Comparison of ENCODE assay signal across 14 mouse cellular contexts in the genomic region with DNA sequence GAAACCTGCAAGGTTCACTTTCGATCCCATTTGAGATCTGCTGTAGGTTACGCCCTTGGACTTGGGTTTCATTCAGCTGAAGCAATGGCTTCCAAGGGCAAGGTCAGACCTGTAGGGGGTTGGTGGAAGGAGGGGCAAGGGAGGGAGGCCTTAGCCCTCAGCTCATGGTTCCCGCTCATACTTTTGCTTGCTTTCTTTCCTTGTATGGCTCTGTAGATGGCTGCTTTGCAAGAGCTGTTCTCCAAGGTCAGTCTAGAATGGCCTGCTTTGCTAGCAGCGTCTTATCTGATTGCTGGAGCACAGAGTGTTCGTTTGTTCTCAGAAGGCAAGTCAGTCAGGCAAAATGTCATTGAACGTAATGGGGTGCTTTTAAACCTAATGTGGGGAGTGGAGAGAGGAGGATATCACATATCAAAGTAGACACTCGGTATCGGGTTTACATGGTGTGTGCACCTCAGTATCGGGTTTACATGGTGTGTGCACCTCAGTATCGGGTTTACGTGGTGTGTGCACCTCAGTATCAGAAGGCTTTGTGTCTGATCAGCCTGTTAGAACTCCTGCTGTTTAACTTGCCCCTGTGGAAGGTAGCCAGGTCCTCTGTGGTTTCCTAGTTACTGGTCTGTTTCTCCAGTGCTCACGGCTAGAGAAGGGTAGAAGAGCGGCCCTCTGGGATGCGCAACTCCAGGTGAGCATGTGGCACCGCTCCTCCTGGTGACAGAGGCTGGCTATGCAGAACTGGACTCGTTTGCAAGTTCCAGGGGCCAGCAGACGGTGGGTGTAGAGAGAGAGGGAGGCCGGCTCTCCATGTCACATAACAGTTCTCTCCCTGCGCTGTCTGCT. TPM values are rescaled to one million over a fixed set of nuclear protein-coding genes. Genes with fewer than 3 reads are reported as not detected.
DNase-seq lines count a peak whose midpoint lies in the region; ATAC-seq and TF ChIP-seq lines count a peak whose summit lies in the region.
"Had no signal": no experiment of that assay in that cellular context is flagged by ENCODE, and none has a peak within 500 bp of the region (broad histone marks: within the 10 kb centered on the region; RNA-seq: fewer than 3 reads in every experiment).

No protein-coding gene starts in this region.

- 0 out of 2 replicates have a peak, but pooled peaks have one; percentile 7 for ATAC-seq in heart, embryonic 12.5 days (ENCODE audit: insufficient number of reproducible peaks, low FRiP score)
- peak; percentile 67 for ATAC-seq in kidney, postnatal 0 days (replicated peaks; ENCODE audit: low FRiP score, low read depth)
- ATAC-seq in forebrain, embryonic 15.5 days (replicated peaks): no peak
- ATAC-seq: forebrain, embryonic 14.5 days had no signal

- no peaks in the 10 kb centered on the region for H3K27me3 ChIP-seq in heart, embryonic 12.5 days (replicated peaks)
- H3K27me3 ChIP-seq in kidney, postnatal 0 days (ENCODE audit: insufficient read depth, low read length): no peaks in the 10 kb centered on the region
- H3K27me3 ChIP-seq in forebrain, embryonic 15.5 days: no peaks in the 10 kb centered on the region
- H3K27me3 ChIP-seq: liver, embryonic 13.5 days had no signal

- 61% methylated on average over 19 of the region's 19 CpGs for WGBS in heart, embryonic 12.5 days
- 39% methylated on average over 19 of the region's 19 CpGs for WGBS in kidney, postnatal 0 days
- WGBS in forebrain, embryonic 15.5 days: 84% methylated on average over 19 of the region's 19 CpGs

- no peak for TF ChIP-seq CTCF in kidney, postnatal 0 days (IDR thresholded peaks at IDR 0.05; ENCODE audit: low read depth)

- H3K36me3 ChIP-seq in ES-E14 (ENCODE audit: control insufficient read depth, insufficient read depth, low read length, poor library complexity, severe bottlenecking): peaks cover 7% of the 10 kb centered on the region; the same call in 1 of the 2 replicates
- H3K36me3 ChIP-seq in heart, embryonic 12.5 days: peaks cover 20% of the 10 kb centered on the region; the same call in 1 of the 2 replicates
- 0 out of 2 replicates have a peak, but pooled peaks cover 2% of the 10 kb centered on the region for H3K36me3 ChIP-seq in kidney, postnatal 0 days (ENCODE audit: insufficient read depth, low read length)
- H3K36me3 ChIP-seq in forebrain, embryonic 15.5 days: no peaks in the 10 kb centered on the region
- H3K36me3 ChIP-seq: liver, embryonic 13.5 days had no signal

- intact Hi-C loops in heart, postnatal 36 days (cut with DNase I): loop anchor here (2.0 kb wide), 1 partner anchor 36 kb away; the partner anchor contains the start of gene Nt5dc3

- H3K4me2 ChIP-seq in heart, embryonic 12.5 days: no peak overlapping the region
- H3K4me2 ChIP-seq in kidney, postnatal 0 days (ENCODE audit: low read length): no peak overlapping the region
- H3K4me2 ChIP-seq in forebrain, embryonic 15.5 days (replicated peaks): no peak overlapping the region
- H3K4me2 ChIP-seq: liver, embryonic 13.5 days had no signal

- H3K27ac ChIP-seq in ES-E14 (ENCODE audit: insufficient read depth, low read depth, low read length, poor library complexity, severe bottlenecking): no peak overlapping the region
- H3K27ac ChIP-seq in heart, embryonic 12.5 days (ENCODE audit: poor library complexity, severe bottlenecking): peak overlapping the region; percentile 76
- peak overlapping the region; percentile 63; the same call in 1 of the 2 replicates for H3K27ac ChIP-seq in kidney, postnatal 0 days
- no peak overlapping the region for H3K27ac ChIP-seq in forebrain, embryonic 15.5 days (replicated peaks)
- H3K27ac ChIP-seq: liver, embryonic 13.5 days had no signal

- DNase-seq in heart, adult 11 months: peak; percentile 90
- no peak for DNase-seq in heart, postnatal 36 days
- no peak for DNase-seq in ES-E14 (ENCODE audit: low read depth, low spot score)
- peak; percentile 40 for DNase-seq in kidney, postnatal 0 days (ENCODE audit: low spot score)
- DNase-seq in right cerebral cortex, adult 18-20 months: no peak
- DNase-seq in right cerebral cortex, adult 2 months (ENCODE audit: low spot score in 2 of 2): no peak
- DNase-seq: cerebellum, adult 9-10 months; liver, embryonic 13.5 days; retina, postnatal 1 day had no signal

- peak overlapping the region; percentile 7 to 25; a peak in 2 of 4 replicates for H3K4me3 ChIP-seq in ES-E14 (ENCODE audit: insufficient read depth in 1 of 2, low read depth in 1 of 2, low read length in 2 of 2, poor library complexity in 1 of 2, severe bottlenecking in 1 of 2)
- no peak overlapping the region for H3K4me3 ChIP-seq in heart, embryonic 12.5 days
- H3K4me3 ChIP-seq in kidney, postnatal 0 days (replicated peaks; ENCODE audit: low read depth, low read length): no peak overlapping the region
- no peak overlapping the region for H3K4me3 ChIP-seq in forebrain, embryonic 15.5 days
- H3K4me3 ChIP-seq: liver, embryonic 13.5 days had no signal

- H3K9me3 ChIP-seq in ES-E14 (ENCODE audit: control insufficient read depth, insufficient read depth, low read depth, low read length): no peaks in the 10 kb centered on the region
- H3K9me3 ChIP-seq in heart, embryonic 12.5 days (replicated peaks): no peaks in the 10 kb centered on the region
- H3K9me3 ChIP-seq in kidney, postnatal 0 days (replicated peaks; ENCODE audit: low read length): no peaks in the 10 kb centered on the region
- H3K9me3 ChIP-seq in forebrain, embryonic 15.5 days: no peaks in the 10 kb centered on the region
- H3K9me3 ChIP-seq: liver, embryonic 13.5 days had no signal

- no peak overlapping the region for H3K9ac ChIP-seq in ES-E14 (ENCODE audit: insufficient read depth, low read depth, low read length, poor library complexity, severe bottlenecking)
- H3K9ac ChIP-seq in heart, embryonic 12.5 days: no peak overlapping the region
- H3K9ac ChIP-seq in kidney, postnatal 0 days (ENCODE audit: low read depth, low read length): no peak overlapping the region
- no peak overlapping the region for H3K9ac ChIP-seq in forebrain, embryonic 15.5 days (replicated peaks)
- H3K9ac ChIP-seq: liver, embryonic 13.5 days had no signal

- in situ Hi-C loops in ES-E14 (cut with MboI; ENCODE audit: low sequenced_read_pairs in 2 of 2, unreplicated experiment in 2 of 2): no loop called here

- H3K4me1 ChIP-seq in ES-E14 (ENCODE audit: control insufficient read depth in 2 of 2, insufficient read depth in 2 of 2, low read length in 2 of 2, poor library complexity in 1 of 2): peaks cover 2 to 16% of the 10 kb centered on the region in 2 experiments; a peak in 2 of 4 replicates
- peaks cover 40% of the 10 kb centered on the region for H3K4me1 ChIP-seq in heart, embryonic 12.5 days (replicated peaks)
- 0 out of 2 replicates have a peak, but pooled peaks cover 6% of the 10 kb centered on the region for H3K4me1 ChIP-seq in kidney, postnatal 0 days (replicated peaks; ENCODE audit: insufficient read depth, low read length)
- peaks cover 4% of the 10 kb centered on the region for H3K4me1 ChIP-seq in forebrain, embryonic 15.5 days

TF ChIP-seq in ES-E14, 5 proteins besides CTCF, POLR2A, EP300 and RAD21:
- TF ChIP-seq MAFK (IDR thresholded peaks at IDR 0.05; ENCODE audit: insufficient read depth, low read depth, low read length) (no peak), ZC3H11A (IDR thresholded peaks at IDR 0.05; ENCODE audit: borderline replicate concordance, low read depth, low read length) (no peak), CHD2 (IDR thresholded peaks at IDR 0.05; ENCODE audit: low read depth, low read length) (no peak), ZNF384 (IDR thresholded peaks at IDR 0.05; ENCODE audit: low read depth, low read length) (no peak), HCFC1 (IDR thresholded peaks at IDR 0.05; ENCODE audit: borderline replicate concordance, insufficient read depth, low read length) (no peak)

RNA-seq across cellular contexts. Expression of gene Nt5dc3, which starts 35.7 kb away (rescaled TPM):
- total RNA-seq in heart, postnatal 36 days (2021): 10 to 100 TPM; 30.8 to 38.3 TPM
- total RNA-seq in ES-E14 (2012; rRNA removed): 5.6 and 8.1 TPM in 2 replicates
- polyA plus RNA-seq in heart, embryonic 12.5 days (2016; fragmentation: Nextera tagmentation; extraction: Ambion mirVana): 2.0 and 2.7 TPM in 2 replicates
- 0.99 and 1.2 TPM in 2 replicates for polyA plus RNA-seq in kidney, postnatal 0 days (2015; fragmentation: Nextera tagmentation; extraction: Ambion mirVana)
- 6.6 and 6.7 TPM in 2 replicates for polyA plus RNA-seq in forebrain, embryonic 15.5 days (2015; fragmentation: Nextera tagmentation; extraction: Ambion mirVana)

RNA-seq across cellular contexts. Expression of gene Gm49358, which starts 50.7 kb away (rescaled TPM):
- 10 to 100 TPM; 10.3 to 14.5 TPM for total RNA-seq in heart, postnatal 36 days (2021)
- 0.58 and 1.4 TPM in 2 replicates for total RNA-seq in ES-E14 (2012; rRNA removed)
- not detected in 2 replicates for polyA plus RNA-seq in heart, embryonic 12.5 days (2016; fragmentation: Nextera tagmentation; extraction: Ambion mirVana)
- polyA plus RNA-seq in kidney, postnatal 0 days (2015; fragmentation: Nextera tagmentation; extraction: Ambion mirVana): not detected in 2 replicates
- polyA plus RNA-seq in forebrain, embryonic 15.5 days (2015; fragmentation: Nextera tagmentation; extraction: Ambion mirVana): not detected in 2 replicates
- total RNA-seq: midbrain, postnatal 0 days had no signal
- polyA plus RNA-seq: forebrain, embryonic 14.5 days; large intestine, adult 2 months; liver, embryonic 13.5 days; midbrain, postnatal 0 days had no signal

Comparison
In these comparisons a context has a peak if more than half of its experiments do, and no peak if none do; other contexts are left out.
1. DNase-seq: peak in heart, adult 11 months (single experiment) and kidney, postnatal 0 days (single experiment); none in heart, postnatal 36 days (0 of 2), ES-E14 (single experiment), right cerebral cortex, adult 18-20 months (single experiment) and right cerebral cortex, adult 2 months (0 of 2).
2. H3K27ac ChIP-seq: peak in heart, embryonic 12.5 days (single experiment) and kidney, postnatal 0 days (single experiment); none in ES-E14 (single experiment) and forebrain, embryonic 15.5 days (single experiment).
3. H3K4me3 ChIP-seq: peak in ES-E14 (2 of 2); none in heart, embryonic 12.5 days (single experiment), kidney, postnatal 0 days (single experiment) and forebrain, embryonic 15.5 days (single experiment).